Mouse (Mus musculus) olfactory bulb, adult 2 months (tissue): Measurements from ENCODE around the gene Arpp21. TPM values are rescaled to one million over a fixed set of nuclear protein-coding genes. Genes with fewer than 3 reads are reported as not detected.

Experiments used
- H3K27ac ChIP-seq: fragments of 200-500 bp; 2 replicates; pipeline ENCODE4 v1.5.1; 2012; ENCODE audit warnings: low read depth, low read length; ENCODE audit not compliant: insufficient read depth
- H3K4me1 ChIP-seq: fragments of 200-500 bp; 2 replicates; pipeline ENCODE4 v1.6.1; 2012; ENCODE audit warnings: low read length; ENCODE audit not compliant: control insufficient read depth, insufficient read depth
- H3K4me3 ChIP-seq: fragments of 200-500 bp; 2 replicates; pipeline ENCODE4 v1.5.1; 2012; ENCODE audit warnings: mild to moderate bottlenecking, low read depth, low read length, moderate library complexity; ENCODE audit not compliant: insufficient read depth
- CTCF ChIP-seq: fragments of 200-500 bp; IDR thresholded peaks from 2 replicates; pipeline ENCODE4 v1.5.1; 2012; ENCODE audit warnings: low read depth, mild to moderate bottlenecking, low read length, moderate library complexity; ENCODE audit not compliant: insufficient read depth
- POLR2A ChIP-seq: fragments of 200-500 bp; IDR thresholded peaks from 2 replicates; pipeline ENCODE4 v1.6.1; 2012; ENCODE audit warnings: mild to moderate bottlenecking, low read depth, low read length, moderate library complexity; ENCODE audit not compliant: insufficient read depth
- WGBS: fragments of 180-500 bp; shearing (Covaris S2); methylation state at CpG from one replicate; pipeline ENCODE4 v1.1.7; 2018; 5-methylcytosine and 5-hydroxymethylcytosine counted together
- polyA plus RNA-seq: library from polyadenylated mRNA; stranded (reverse); fragments of >200 nt; gene quantifications from 2 replicates; pipeline ENCODE4 v1.2.4, GENCODE M21; 2012; ENCODE audit warnings: low replicate concordance; ENCODE audit not compliant: missing spikeins, insufficient read depth, insufficient read length

The Arpp21 gene
- polyA plus RNA-seq, 1 experiment: 639 TPM

DNA sequence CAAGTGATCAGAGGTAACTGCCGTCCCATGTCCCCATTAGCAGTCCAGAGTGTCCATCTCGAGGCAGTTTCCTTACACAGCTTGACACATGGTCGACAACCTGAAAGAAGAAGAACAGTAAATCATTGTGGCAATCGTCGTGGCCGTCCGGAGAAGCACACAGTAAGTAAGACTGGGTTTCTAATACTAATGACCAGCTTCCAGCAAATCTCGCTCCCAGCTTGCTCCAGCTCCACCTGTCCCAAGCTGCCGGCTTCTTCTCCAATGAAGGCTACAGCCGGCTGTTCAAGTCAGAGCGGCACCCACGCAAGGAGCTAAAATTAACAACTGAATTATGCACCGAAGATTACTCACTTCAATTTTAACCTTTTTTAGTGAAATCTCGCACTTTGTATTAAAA is 48.1 kb downstream of the Arpp21 start:
- Histone ChIP-seq H3K4me1 (peaks cover 20% of the 10 kb centered on the region), H3K27ac (peak overlapping the region; percentile 97), H3K4me3 (peak overlapping the region; percentile 49)
- 21% methylated on average over 14 of the region's 14 CpGs for WGBS
- no peak for TF ChIP-seq POLR2A
- TF ChIP-seq CTCF: no peak

DNA sequence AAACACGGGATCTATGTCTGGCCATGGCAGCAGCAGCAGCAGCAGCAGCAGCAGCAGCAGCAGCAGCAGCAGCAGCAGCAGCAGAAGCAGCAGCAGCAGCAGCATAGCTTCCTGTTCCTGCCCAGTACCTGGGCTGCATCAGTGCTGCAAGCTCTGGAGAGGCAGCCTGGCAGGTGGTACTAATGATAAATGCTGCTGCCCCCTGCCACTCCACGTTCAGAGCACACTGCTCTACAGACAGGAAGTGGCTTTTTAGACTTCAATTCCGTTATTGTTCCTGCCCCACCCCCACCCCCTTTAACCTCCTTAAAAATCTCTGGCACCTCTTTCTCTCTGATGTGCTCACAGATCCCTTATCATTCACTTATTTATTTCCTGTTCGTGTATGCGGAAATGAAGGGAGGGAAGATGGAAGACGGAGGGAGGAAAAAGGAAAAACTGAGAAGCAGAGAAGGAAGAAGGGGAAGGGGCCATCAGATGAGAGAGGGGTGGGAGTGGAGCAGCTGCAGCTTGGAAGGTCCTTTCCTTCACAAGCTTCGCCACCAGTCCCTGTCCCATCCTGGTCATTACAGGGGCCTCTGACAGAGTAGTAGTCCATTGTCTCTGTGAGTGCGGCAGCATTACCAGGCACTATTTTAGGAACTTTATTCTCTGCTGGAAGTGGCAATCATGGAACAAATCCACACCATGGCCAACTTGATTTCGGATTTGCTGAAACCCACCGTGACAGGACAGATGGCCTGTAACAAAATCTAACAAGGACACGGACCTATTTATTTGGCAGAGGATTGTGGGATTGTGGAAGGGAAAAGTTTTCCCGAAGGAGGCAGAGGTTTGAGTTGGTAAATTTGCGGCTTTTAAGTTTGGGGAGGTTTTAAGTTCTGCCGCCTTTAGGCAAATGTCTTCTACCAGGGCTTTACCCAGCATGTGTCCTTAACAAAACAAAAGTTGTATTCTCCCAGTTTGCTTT is 49.1 kb downstream of the Arpp21 start:
- TF ChIP-seq CTCF: no peak
- no peak for TF ChIP-seq POLR2A
- WGBS: 11% methylated on average over 14 of the region's 14 CpGs
- H3K4me1 ChIP-seq: peaks cover 20% of the 10 kb centered on the region
- peak overlapping the region; percentile 97 for H3K27ac ChIP-seq
- H3K4me3 ChIP-seq: peak overlapping the region; percentile 49

DNA sequence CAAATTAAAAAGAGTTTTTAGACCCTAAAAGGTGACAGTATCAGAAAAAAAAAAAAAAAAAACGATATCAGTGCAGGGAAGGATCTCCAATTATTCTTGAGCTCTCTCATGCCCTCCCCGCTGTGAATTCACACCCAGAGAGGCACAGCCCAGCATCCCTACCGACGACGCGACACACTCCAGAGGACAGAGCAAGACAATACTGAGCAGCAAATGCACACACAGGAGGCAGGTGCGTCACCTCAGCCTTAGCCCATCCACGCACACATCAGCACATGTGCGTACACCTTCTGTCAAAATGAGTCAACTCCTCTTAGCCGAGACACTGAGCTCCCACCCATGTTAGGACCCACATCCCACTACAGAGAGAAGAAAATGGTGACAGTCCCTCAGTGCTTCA is 50.0 kb downstream of the Arpp21 start:
- TF ChIP-seq POLR2A (no peak), CTCF (no peak)

DNA sequence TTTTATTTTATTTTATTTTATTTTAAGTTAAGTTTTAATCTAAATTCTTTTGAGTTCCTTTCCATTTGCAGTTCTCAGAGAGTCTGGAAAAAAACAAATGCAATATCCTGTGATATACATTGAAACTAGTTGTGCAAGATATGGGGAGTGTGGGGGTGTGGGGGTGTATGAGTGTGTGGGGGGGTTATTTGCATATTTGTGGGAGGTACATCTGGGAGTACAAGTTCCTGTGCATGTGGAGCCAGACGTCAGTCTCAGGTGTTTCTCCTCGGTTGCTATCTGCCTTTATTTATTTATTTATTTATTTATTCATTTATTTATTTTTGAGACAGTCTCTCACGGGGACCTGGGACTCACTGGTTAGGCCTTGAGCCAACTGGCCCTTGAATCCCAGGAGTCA is 53.0 kb downstream of the Arpp21 start:
- peaks cover 16% of the 10 kb centered on the region; the same call in 1 of the 2 replicates for H3K4me1 ChIP-seq
- H3K27ac ChIP-seq: no peak overlapping the region
- TF ChIP-seq CTCF (no peak), POLR2A (no peak)
- WGBS: 31% methylated on average over 3 of the region's 3 CpGs
- H3K4me3 ChIP-seq: no peak overlapping the region

More for the DNA sequence above, 50.0 kb downstream of the Arpp21 start:
- Histone ChIP-seq H3K4me1 (peaks cover 23% of the 10 kb centered on the region), H3K27ac (peak overlapping the region; percentile 97), H3K4me3 (peak overlapping the region; percentile 49)
- 30% methylated on average over 10 of the region's 10 CpGs for WGBS

DNA sequence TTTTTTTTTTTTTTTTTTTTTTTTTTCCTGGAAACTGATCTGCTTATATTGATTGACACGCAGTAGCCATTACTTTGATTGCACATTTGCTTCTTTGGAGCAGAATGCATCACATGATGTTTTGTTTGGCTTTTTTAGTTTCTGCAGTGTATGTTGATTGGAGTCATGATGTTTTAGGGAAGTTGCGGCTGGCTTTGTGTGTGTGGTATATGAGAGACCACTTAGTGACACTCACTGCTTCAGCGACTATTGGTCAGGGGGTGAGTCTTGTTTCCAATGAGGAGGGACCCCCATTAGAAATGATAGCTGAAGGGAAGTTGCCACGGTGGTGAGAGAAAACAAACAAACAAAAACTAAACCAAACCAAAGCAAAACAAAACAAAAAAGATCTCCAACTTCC is 55.7 kb downstream of the Arpp21 start:
- 62% methylated on average over 4 of the region's 4 CpGs for WGBS
- Histone ChIP-seq H3K4me1 (peaks cover 7% of the 10 kb centered on the region; the same call in 1 of the 2 replicates), H3K4me3 (no peak overlapping the region), H3K27ac (no peak overlapping the region)
- TF ChIP-seq CTCF: no peak
- TF ChIP-seq POLR2A: no peak

DNA sequence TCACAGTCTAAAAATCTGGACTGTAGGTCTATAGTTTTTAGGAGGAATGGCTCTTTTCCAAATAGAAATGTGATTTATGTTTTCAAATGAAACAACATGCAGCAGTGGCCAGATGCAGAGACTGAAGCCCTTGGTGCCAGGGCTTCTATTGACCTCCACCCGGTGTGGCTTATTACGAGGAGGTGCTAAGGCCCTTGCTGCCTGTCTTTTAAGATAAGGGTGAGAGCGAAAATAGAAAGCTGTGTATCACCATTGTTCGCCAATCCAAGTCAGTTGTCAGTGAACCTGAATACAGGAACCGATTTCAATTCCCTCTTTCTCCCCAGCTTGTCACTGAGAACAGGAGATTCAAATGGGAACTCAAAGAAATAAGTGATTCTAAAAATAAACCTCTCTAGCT is 57.3 kb downstream of the Arpp21 start:
- 47% methylated on average over 5 of the region's 5 CpGs for WGBS

DNA sequence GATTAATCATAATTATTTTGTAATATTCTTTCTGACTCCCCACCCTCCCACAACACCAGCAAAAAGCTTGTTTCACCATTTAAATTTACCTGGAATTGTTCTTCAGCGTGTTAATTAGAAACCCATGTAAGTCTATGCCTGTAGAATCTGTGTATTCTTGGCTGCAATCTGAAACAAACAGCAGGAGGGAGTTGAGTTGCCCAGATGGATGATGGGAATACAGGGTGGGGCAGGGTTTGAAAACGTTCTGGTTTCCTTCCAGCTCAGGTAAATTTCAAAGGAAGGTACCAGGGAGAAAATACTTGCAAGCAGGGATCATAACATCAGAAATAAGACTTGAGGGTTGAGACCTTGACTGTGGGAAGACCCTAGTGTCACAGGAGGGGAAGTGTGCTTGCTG is 58.2 kb downstream of the Arpp21 start:
- TF ChIP-seq CTCF (no peak), POLR2A (no peak)
- Histone ChIP-seq H3K27ac (no peak overlapping the region), H3K4me1 (peaks cover 7% of the 10 kb centered on the region), H3K4me3 (no peak overlapping the region)
- 47% methylated on average over 2 of the region's 2 CpGs for WGBS

More for the DNA sequence above, 57.3 kb downstream of the Arpp21 start:
- Histone ChIP-seq H3K4me1 (peaks cover 5% of the 10 kb centered on the region), H3K27ac (peak overlapping the region; percentile 61), H3K4me3 (no peak overlapping the region)
- TF ChIP-seq CTCF (no peak), POLR2A (no peak)

DNA sequence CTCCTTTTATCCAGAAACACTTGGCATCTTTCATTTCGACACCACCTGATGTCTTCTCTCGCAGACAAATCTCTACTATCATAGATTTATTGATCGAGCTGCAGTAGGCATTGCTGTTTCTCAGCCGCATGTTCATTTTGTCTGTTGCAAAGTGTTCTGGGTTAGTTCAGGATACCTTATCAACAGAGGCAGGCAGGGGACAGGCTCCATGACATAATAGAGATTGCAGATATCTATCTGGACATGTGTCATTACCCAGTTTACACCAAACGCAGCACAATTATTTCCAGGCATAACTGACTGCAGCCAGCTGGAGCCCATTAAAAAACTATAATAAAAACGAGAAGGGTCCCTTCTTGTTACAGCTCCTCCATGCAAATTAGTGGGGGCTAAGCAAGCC is 59.4 kb downstream of the Arpp21 start:
- 72% methylated on average over 6 of the region's 6 CpGs for WGBS
- H3K4me1 ChIP-seq: peaks cover 4% of the 10 kb centered on the region
- no peak overlapping the region for H3K4me3 ChIP-seq
- TF ChIP-seq CTCF (no peak), POLR2A (no peak)
- H3K27ac ChIP-seq: no peak overlapping the region
